Mouse (Mus musculus) stomach, postnatal 0 days (tissue): Measurements from ENCODE around the gene Dazap1.
"Not testable (repeated sequence)": the region's sequence is repeated elsewhere in the genome, so short reads cannot be mapped to it uniquely, and the experiment has no call there.

Experiments used
- CTCF ChIP-seq: IDR thresholded peaks from 2 replicates; pipeline ENCODE4 v1.5.1; 2016; ENCODE audit warnings: antibody characterized with exemption, low read depth, mild to moderate bottlenecking, moderate library complexity
- EP300 ChIP-seq: optimal IDR thresholded peaks from 2 replicates; pipeline ENCODE3; 2016; ENCODE audit warnings: antibody characterized with exemption

DNA sequence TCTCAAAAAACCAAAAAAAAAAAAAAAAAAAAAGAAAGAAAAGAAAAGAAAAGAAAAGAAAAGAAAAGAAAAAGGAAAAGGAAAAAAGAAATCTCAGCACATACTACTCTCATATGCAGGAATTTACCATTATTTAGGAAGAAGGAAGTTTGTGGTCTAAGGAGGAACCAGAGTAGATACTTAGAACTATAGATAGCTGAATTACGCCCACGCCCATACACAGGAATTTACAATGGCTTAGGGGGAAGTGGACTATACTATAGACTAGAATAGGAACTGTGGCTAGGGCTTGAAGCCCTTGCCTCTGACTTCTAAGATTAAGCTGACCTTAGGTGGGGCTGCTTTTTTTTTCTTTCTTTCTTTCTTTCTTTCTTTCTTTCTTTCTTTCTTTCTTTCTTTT is 38.1 kb upstream of the Dazap1 start:
- not testable (repeated sequence) for TF ChIP-seq CTCF, EP300
